Mouse (Mus musculus): ENCODE measurements at regions not wholly inside any gene's neighbourhood (a gene's known extent, or its start where the extent isn't known, plus 50 kb on each side); places are given as distances from the start of the nearest gene placed in this dataset.
A peak's percentile ranks its signal among the peaks of the same experiment; 100 is the strongest.

DNA sequence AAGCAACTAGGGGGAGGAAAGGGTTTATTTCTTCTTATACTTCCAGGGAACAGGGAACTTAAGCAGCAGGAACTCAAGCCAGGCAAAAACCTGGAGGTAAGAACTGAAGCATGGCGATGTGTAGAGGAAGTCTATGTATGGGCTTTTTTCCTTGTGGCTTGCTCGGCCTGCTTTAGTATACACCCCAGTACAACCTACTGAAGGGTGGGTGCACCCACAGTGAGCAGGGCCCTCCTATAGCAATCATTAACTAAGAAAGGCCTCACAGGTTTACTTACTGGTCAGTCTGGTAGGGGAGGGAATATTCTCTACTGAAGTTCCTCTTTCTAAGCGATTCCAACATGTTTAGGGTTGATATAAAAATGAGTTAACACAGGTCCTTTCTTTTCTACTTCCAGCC lies 197.9 kb downstream of the Rnd3 start:
- DNase-seq: no peak
- intact Hi-C loops (cut with DNase I; ENCODE audit: low total_unique reads): no loop called here

DNA sequence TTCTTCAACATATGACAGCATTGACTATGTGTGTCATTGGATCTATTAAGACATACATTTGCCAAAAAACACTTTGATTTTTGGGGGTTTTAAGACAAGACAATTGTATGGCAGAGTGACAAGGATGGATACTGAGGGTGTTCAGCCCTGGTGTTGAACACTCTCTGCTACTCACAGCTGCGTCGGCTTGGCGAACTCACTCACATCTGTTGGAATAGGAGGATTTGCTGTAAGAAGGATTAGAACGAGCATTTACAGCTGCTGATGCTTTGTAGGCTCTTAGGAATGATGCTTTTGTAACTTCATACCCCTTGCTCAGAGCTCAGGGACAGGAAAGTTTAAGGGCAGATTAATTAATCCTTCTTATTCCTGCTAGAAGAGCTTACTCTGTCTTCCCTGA lies 199.2 kb downstream of the Rnd3 start:
- intact Hi-C loops (cut with DNase I; ENCODE audit: low total_unique reads): no loop called here

DNA sequence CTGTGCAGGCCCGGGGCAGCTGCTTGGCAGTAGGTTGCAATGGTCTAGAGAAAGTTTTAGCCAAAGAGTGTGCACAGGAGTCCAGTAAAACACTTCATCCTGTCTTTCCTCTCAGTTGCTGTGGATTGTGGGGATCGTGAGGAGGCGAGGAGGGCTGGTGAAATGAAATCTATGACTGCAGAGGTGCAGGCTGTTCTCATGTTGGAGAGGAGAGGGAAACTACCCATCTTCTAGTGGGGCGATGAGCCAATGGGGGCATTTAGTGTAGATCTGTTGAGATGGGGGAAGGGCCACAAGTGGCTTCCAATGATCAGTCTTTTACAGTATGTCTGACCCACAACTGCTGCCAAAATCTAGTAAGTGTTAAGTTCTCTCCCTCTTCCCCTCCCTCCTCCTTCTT lies 203.4 kb downstream of the Rnd3 start:
- intact Hi-C loops (cut with DNase I; ENCODE audit: low total_unique reads): no loop called here
- peak; percentile 12 for DNase-seq

More for the DNA sequence above, 199.2 kb downstream of the Rnd3 start:
- no peak for DNase-seq

DNA sequence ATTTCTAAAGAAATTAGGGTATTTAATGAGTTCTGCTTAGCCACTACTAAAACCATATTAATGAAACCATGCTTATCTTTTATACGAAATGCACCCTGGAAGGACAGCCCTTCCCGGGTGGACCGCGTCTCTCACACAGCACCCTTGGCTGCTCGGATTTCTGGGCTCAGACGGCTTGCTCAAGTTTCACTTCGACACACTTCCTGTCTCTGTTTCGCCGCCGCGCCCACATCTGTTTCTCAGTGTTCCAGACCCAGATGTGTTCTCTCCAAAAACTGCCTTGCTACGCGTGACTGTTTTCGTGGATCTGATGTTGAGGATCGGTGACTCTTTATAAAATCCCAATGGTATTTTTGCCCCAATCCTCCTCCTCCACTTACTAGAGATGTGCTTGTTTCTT lies 205.7 kb downstream of the Rnd3 start:
- DNase-seq: peak; percentile 66
- intact Hi-C loops (cut with DNase I; ENCODE audit: low total_unique reads): no loop called here

DNA sequence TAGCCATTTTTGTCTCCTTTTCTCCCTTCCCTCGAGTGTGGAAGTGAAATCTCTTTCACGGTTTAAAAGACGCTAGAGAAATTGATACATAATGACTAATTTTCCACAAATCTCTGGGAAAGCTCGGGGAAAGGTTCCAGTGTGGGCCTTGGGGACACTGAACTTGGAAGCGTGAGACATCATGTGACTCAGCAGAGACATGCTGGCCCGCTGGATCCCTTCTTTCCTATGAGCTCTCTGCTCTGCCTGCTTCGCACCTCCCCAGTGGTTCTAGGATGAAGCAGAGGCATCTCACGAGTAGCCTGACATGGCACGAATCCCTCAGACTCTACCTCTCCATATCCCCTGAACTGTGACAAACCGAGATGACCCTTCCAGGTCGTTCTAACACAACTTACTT lies 206.2 kb downstream of the Rnd3 start:
- DNase-seq: peak; percentile 69
- intact Hi-C loops (cut with DNase I; ENCODE audit: low total_unique reads): no loop called here

DNA sequence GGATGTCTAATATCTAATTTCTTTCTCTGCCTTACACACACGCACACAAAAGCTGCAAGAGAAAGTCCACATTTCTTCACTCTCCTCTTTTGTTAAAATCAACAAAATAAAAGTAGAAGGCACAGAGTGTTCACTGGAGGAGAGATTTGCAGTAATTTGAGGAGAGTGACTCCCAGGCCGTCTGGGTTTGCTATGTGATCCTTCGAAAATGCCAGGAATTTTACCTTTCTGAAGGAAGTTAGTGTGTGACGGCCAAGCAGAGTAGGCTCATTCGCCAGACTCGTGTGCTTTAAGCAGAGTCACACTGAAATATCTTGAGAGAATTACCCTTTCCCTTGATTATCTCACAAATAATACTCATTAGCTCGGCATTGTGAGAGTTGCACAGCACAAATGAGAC lies 216.0 kb downstream of the Rnd3 start:
- no peak for DNase-seq
- intact Hi-C loops (cut with DNase I; ENCODE audit: low total_unique reads): no loop called here

DNA sequence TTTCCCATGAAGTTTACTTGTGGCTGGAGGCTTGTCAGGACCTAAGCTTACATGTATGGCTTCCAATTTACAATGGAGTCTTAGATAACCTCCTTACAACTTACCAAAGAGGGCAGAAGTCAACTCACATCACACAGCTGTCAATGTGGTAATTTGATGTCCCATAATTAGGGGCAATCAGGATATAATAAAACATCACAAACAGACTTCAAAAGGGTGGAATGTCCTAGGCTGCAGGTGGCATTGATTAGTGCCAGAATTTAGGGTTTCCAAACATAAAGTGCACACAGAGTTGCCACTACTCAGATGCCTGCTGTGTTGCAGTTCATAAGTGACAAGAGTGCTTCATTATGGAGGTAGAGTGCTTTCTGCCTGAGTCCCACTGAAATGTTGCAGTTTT lies 227.9 kb downstream of the Rnd3 start:
- intact Hi-C loops (cut with DNase I; ENCODE audit: low total_unique reads): no loop called here

DNA sequence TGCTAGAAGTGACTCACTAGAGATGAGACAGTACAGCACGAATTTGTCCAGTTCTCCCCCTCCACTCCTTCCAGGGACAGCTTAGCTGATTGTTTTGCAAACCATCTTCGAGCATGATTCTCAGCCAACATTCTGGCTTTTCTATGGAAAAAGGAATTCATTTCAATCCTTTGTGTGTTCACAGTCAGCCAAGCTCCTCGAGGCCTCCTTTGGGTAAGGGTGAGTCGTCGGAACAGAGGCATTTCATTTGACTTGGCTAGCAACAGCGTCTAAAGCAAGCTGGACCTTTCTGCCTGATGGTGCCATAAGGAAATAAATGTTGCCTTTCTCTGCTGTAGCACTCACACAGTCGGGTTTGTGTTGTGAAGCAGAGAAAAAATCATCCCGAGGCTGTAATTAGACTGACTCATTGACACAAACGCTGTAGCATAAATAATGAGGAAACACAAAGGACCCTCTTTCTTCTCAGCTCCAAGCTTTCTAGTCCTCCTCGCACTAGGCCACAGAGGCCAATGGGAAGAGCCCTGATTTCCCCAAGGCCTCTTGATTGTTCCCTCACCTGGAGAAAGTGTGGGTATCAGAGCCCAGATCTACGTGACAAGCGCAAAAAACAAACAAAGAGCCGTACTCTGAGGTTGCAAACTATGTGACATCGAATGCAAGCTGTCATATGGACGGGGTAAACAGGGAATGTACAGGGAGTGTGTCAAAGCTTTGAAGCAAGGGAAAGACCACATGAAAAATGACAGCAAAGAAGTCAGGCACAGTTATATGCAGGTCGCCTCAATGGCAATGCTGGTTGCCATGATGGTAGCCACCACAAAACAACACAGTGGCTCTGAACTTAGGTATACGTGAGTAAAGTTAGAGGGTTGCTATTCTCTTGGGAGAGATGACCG lies 232.3 kb downstream of the Rnd3 start:
- peak; percentile 15 for DNase-seq
- intact Hi-C loops (cut with DNase I; ENCODE audit: low total_unique reads): no loop called here

More for the DNA sequence above, 227.9 kb downstream of the Rnd3 start:
- DNase-seq: no peak

DNA sequence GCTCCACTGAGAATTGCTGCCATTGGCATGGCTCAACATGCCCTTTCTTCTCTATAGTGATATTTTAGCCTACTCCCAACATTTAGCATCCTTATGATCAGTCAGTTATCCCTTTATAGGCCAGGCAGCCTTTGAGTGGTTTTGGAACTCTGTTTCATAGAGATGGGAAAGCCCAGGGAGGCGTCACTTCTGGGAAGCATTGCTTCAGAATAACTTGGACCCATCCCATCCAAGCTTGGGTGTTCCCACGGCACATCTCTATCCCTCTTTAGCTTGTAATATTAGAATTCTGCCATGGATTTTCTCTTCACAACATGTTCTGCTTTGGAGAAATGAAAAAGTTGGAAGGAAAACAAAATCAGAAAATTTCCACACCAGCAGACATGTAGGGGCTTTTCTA lies 233.8 kb downstream of the Rnd3 start:
- intact Hi-C loops (cut with DNase I; ENCODE audit: low total_unique reads): no loop called here
- DNase-seq: peak; percentile 27

DNA sequence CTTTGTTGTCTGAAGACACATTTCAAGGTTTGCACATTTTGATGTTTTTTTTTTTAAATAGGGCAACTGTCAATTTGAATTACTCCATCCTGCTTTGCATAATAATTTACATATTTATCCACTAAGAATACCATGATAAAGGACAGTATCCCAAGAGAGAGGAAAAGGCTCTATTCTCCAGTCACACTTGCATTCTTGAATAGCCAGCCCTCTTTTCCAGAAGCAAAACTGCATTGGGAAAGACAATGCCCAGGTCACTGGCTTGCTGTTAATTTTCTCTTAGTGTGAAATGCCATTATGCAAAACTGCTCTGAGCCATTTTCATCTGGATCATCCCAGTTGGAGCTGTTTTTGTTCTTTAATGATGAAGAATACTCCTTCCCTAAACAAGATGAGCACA lies 234.7 kb downstream of the Rnd3 start:
- no peak for DNase-seq
- intact Hi-C loops (cut with DNase I; ENCODE audit: low total_unique reads): no loop called here

DNA sequence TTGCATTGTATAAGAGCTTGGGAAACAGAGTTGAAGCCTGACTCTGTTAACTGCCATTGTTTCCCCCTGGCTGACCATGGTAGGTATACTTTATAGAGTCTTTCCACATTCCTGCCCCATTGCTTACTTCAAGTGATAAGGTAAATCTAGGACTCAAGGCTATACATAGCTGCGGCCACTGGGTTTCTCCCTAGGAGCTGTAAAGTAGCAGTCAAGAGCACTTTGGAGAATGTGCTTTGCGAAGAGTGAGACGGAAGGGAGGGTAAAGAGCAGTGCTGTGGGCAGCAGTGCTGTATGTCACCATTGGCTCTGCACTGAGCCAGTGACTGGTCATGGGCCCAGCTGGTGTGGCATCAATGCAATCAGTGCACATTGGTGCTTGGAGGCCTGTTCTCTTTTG lies 240.1 kb downstream of the Rnd3 start:
- DNase-seq: no peak
- intact Hi-C loops (cut with DNase I; ENCODE audit: low total_unique reads): no loop called here

DNA sequence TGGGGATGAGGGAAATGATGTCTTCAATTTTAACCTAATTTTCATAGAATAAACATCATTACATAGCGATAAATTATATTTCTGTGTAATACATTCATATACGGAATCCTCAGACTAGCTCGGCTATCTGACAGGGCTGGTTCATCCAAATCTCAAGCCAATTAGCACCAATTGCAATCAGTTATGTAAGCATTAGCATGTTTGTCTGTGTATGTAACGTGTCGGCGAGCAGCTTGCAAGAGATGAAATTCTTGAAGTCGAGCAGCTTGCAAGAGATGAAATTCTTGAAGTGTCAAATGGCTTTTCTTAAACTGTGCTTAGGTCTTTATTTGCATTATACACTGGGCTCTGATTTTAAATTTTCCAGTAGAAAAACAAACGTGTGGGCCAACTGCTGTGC lies 246.2 kb downstream of the Rnd3 start:
- DNase-seq: no peak
- intact Hi-C loops (cut with DNase I; ENCODE audit: low total_unique reads): no loop called here

DNA sequence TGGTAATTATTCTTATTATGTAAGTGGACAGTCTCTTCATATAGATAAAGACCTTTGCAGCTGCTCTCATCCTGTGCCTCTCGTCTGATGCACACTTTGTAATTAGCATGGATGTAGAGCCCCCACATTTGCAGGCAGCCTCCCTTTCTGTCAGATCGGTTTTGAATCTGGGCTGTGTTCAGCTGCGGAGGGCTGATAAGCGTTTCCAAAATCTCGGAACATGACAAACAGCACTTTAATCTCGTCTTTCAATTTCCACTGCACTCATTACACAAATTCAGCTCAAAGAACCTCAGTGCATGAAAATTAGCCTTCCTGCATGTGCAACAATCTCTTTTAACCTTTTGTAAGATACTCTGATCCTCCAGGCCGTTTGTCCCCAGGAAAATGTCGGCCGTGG lies 246.7 kb downstream of the Rnd3 start:
- intact Hi-C loops (cut with DNase I; ENCODE audit: low total_unique reads): no loop called here
- DNase-seq: no peak

DNA sequence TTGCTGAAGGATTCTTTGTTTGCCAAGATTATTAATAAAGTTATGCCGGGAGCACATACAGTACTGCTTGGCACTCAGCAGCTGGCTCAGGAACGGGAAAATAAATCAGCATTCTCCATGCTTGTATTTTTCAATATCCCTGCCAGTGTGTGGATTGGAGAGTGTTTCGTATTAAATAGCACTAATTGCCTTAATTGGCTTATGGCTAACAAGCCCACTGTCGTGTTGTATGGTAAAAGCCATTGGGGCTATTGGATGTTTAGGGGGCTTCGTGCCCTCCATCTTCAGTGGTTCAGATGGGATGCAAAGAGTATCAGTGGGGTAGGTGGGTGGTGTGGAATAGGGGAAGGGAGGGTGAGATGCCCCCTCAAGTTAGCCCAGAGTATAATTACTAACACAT lies 259.9 kb downstream of the Rnd3 start:
- DNase-seq: no peak
- intact Hi-C loops (cut with DNase I; ENCODE audit: low total_unique reads): no loop called here

DNA sequence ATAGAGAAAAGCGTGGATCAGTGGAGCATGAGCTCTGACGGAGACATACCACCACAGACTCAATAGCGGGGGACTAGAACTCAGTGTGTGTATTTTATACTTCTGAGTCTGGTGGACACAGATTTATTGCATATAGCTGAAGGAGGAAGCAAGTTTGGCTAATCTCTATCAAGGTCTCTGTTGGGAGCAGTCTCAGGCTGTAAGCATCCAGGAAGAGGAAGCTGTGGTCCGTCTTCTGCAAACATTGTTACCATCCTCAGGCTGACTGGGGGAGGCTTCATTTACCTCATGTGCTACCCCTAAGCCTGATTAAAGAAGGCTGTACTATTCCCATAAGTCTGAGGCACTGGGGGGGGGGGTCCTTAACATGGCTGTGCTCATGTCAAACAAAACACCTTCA lies 261.0 kb downstream of the Rnd3 start:
- no peak for DNase-seq
- intact Hi-C loops (cut with DNase I; ENCODE audit: low total_unique reads): no loop called here

DNA sequence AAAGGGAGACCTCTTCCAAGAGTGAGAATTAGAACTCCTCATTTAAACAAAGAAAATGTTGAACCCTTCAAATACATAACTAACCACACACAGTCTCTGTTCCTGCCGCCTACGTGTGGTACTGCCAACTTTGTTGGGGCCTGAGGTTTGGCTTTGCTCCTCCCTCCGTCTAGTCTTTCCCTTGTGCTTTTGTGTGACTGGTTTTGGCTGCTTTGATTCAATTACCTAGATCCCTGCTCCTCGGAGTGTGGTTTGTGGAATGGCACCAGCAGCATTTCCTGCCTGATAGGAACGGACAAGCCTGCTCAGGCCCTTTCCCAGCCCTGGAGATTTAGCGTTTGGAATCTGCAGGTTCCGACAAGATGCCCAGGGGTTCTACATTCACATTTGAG lies 263.0 kb downstream of the Rnd3 start:
- intact Hi-C loops (cut with DNase I; ENCODE audit: low total_unique reads): no loop called here
- DNase-seq: no peak

DNA sequence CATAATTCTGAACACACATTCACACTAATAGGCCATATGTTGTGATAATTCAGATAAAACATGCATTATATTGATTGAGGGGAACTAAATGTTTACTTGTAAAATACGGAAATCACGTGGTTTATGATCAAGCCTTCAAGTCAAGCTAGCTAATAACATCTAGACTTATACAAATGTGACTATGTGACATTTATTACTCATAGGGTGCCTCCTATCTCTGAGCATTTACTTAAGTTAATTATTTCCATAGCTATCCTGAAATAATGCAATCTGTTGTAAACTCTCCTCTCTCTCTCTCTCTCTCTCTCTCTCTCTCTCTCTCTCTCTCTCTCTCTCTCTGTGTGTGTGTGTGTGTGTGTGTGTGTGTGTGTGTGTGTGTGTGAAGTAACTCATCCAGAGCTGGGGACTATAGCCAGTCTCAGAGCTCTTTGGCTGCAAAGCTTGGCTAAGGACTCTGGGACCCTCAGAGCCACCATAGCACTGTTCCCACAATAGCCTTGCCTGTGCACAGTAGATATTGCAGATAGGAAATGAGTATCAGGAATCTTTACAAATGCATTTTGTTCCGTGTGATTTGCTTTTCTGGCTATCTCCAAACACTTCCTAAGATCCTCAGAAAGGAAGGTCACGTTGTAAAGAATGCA lies 263.5 kb downstream of the Rnd3 start:
- intact Hi-C loops (cut with DNase I; ENCODE audit: low total_unique reads): no loop called here

DNA sequence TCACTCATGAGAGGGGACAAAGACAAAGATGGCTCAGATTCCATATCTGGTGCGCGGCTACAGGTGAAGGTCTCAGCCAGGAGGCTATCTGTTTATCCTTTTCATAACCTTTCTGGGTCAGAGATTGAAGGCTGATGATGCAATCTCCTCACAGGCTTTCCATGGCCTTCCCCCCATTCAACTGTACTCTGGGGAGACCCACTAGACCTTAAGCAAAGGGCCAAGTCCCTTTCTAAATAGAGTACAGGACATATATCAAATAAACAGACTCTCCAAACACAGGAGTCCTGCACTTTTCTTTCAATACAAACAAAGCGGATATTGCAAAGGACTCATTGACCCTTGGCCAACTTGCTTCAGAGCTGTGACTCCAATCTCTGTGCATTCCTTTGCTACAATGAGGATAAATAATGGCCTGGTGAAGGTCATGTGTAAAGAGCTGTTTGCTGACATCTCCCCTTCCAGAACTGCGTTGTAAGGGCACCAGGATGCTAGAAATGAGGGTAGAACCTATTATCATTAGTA lies 267.3 kb downstream of the Rnd3 start:
- no peak for DNase-seq
- intact Hi-C loops (cut with DNase I; ENCODE audit: low total_unique reads): no loop called here

More for the DNA sequence above, 263.5 kb downstream of the Rnd3 start:
- no peak for DNase-seq

DNA sequence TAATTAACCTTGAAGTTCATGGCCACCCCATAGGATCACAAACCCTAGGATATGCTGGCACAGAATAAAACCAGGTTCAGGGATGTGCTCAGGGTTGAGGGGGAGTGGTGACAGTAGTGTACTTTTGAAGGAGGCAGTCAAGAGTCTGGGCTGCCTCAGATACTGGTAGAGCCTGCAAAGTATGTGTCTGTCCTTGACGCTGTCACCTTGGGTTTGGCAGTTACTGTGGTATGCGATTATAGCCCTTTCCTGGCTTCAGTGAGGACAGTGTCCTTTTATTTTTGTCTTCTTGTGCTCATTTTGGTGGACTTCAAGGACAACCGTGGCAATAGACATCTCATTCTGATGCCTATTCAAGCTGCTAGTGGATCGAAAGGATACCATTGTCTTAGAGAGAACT lies 268.1 kb downstream of the Rnd3 start:
- intact Hi-C loops (cut with DNase I; ENCODE audit: low total_unique reads): no loop called here
- DNase-seq: no peak

DNA sequence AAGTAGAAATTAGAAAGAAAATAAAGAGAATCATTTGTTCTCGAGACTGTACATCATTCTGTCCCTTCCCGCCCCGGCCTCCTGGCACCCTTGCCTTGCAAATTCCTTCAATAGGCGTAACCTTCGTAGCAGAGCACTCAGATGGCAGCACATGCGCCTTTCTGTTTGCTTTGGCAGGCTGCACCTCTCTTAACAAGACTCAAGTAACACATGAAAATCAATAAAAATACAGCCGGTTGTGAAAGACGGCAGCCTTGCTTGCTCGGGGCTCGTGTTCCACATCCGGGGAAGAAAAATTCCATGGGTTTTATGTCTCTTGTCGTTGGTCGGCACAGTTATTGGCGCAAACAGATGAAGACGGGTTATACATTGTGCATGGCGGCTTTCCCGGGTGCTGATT lies 271.2 kb downstream of the Rnd3 start:
- peak; percentile 49 for DNase-seq
- intact Hi-C loops (cut with DNase I; ENCODE audit: low total_unique reads): no loop called here

DNA sequence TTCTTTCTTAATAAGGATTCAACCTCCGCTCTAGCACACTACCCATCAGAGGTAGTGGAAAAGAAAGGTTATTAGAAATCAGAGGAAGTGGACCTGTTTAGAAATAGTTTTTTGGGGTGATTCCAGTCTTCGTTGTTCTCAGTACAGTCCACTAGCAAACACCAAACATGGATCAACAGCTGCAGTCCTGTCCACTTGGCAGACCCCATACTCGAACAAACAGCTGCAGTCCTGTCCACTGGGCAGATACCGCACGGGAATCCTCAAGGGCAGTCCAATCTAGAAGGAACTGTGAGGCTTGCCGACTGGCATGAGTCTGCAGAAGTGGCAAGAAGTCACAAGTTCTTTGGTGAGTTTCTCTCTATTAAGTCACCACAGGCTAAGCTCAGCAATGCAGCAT lies 273.8 kb downstream of the Rnd3 start:
- intact Hi-C loops (cut with DNase I; ENCODE audit: low total_unique reads): no loop called here
- DNase-seq: peak; percentile 19
